Mouse (Mus musculus) CD4-positive, CD25-positive, alpha-beta regulatory T cell, adult 4 months (primary cell): ENCODE measurements around the gene Krr1. TPM values are rescaled to one million over a fixed set of nuclear protein-coding genes. Genes with fewer than 3 reads are reported as not detected.
"Not testable (repeated sequence)": the region's sequence is repeated elsewhere in the genome, so short reads cannot be mapped to it uniquely, and the experiment has no call there.

Experiments used
- ATAC-seq: one replicate; pipeline ENCODE4 v1.8.0; 2017
- polyA plus RNA-seq, 2 experiments: library from polyadenylated mRNA; unstranded; fragments of 100-300 nt; shearing (Covaris generic); gene quantifications; one replicate each; pipeline ENCODE4 v1.2.1; 2017

Gene Krr1
- polyA plus RNA-seq, 2 experiments from 2014 or later: 43.4 to 46.6 TPM

- ATAC-seq: no peak
Observed at GRCm38 (mm10) chr10:111983070-111983469, 10.6 kb downstream of the Krr1 start.

GRCm38 (mm10) chr10:111986453-111986852, 14.0 kb downstream of the Krr1 start:
- ATAC-seq: no peak

- peak; percentile 34 for ATAC-seq
Observed at GRCm38 (mm10) chr10:111995803-111996548, 23.5 kb downstream of the Krr1 start.

GRCm38 (mm10) chr10:111996549-111996904, 24.1 kb downstream of the Krr1 start:
- ATAC-seq: peak; percentile 45

- ATAC-seq: peak; percentile 79
Observed at GRCm38 (mm10) chr10:111996911-111997347, 24.5 kb downstream of the Krr1 start.

GRCm38 (mm10) chr10:111997671-111998070, 25.2 kb downstream of the Krr1 start:
- ATAC-seq: no peak

- no peak for ATAC-seq
Observed at GRCm38 (mm10) chr10:111999765-112000164, 27.3 kb downstream of the Krr1 start.

- peak; percentile 16 for ATAC-seq
Observed at GRCm38 (mm10) chr10:112000568-112000967, 28.1 kb downstream of the Krr1 start.

- no peak for ATAC-seq
Observed at GRCm38 (mm10) chr10:112001350-112001749, 28.9 kb downstream of the Krr1 start.

GRCm38 (mm10) chr10:112001756-112002520, 29.5 kb downstream of the Krr1 start:
- ATAC-seq: peak; percentile 19

GRCm38 (mm10) chr10:112002544-112003215, 30.2 kb downstream of the Krr1 start, which contains the start of gene Glipr1:
Glipr1 (minus strand) TSS chr10:112002631.
- peak; percentile 76 for ATAC-seq

GRCm38 (mm10) chr10:112009511-112009910, 37.0 kb downstream of the Krr1 start:
- ATAC-seq: not testable (repeated sequence)

GRCm38 (mm10) chr10:112023585-112023984, 51.1 kb downstream of the Krr1 start:
- no peak for ATAC-seq

- not testable (repeated sequence) for ATAC-seq
Observed at GRCm38 (mm10) chr10:112028689-112029088, 56.2 kb downstream of the Krr1 start.

Other genes with a start within 250 kb of the Krr1 start
- gene Glipr1, start 30.0 kb downstream of the Krr1 start, polyA plus RNA-seq: 100 to 1,000 TPM; 116 to 144 TPM
- gene Glipr1l1, start 87.5 kb downstream of the Krr1 start, polyA plus RNA-seq: not detected
- under 1 TPM in 1 of 2 experiments, not detected in 1; 0.47 TPM for gene Glipr1l2, start 110.7 kb downstream of the Krr1 start, polyA plus RNA-seq
- gene Glipr1l3, start 187.7 kb downstream of the Krr1 start, polyA plus RNA-seq: not detected
- not detected for gene Caps2, start 191.0 kb downstream of the Krr1 start, polyA plus RNA-seq